Mouse (Mus musculus) liver, embryonic 14.5 days (tissue): ENCODE results near the gene Acvr1b.

Source experiments
- CTCF ChIP-seq: IDR thresholded peaks from 2 replicates; pipeline ENCODE4 v1.5.1; 2016; ENCODE audit warnings: antibody characterized with exemption, low read depth, control low read depth
- EP300 ChIP-seq: IDR thresholded peaks from 2 replicates; pipeline ENCODE4 v1.6.1; 2016; ENCODE audit warnings: antibody characterized with exemption, low read depth

GRCm38 (mm10) chr15:101139885-101140284 is 34.0 kb upstream of the Acvr1b start:
- TF ChIP-seq CTCF (no peak), EP300 (0 out of 2 replicates have a peak, but pooled peaks have one; percentile 26)
